Mouse (Mus musculus): ENCODE measurements around the gene Mcts2. TPM values are rescaled to one million over a fixed set of nuclear protein-coding genes. Genes with fewer than 3 reads are reported as not detected.

Mcts2 gene
- 0.93 and 3.1 TPM in 2 replicates for polyA plus RNA-seq (2012; ENCODE audit: low replicate concordance)

GRCm38 (mm10) chr2:152686806-152687267 is at the start of gene Mcts2:
Mcts2 (plus strand) TSS chr2:152687035.

GRCm38 (mm10) chr2:152669256-152669638 is 17.6 kb upstream of the Mcts2 start, which contains the start of gene H13:
H13 (plus strand) TSS chr2:152669461.

DNA sequence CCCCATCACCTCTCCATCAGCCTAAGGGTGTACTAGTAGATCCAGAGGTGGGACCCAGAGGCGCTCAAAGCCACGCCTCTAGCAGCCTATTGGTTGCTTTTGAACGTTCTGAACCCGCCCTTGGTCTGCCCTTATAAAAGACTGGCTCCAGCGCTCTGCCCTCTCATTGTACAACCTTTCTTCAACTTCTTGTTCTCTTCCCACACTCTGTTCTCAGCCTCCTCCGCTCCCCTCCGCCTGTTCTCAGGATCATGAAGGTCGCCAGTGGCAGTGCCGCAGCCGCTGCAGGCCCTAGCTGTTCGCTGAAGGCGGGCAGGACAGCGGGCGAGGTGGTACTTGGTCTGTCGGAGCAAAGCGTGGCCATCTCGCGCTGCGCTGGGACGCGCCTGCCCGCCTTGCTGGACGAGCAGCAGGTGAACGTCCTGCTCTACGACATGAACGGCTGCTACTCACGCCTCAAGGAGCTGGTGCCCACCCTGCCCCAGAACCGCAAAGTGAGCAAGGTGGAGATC is 49.3 kb downstream of the Mcts2 start, which contains the start of gene Id1:
Id1 (plus strand) TSS at position 162 of the 512 bp plus-strand sequence.

Other genes starting within 250 kb of the Mcts2 start
- not detected in 2 replicates for gene Defb23, start 222.4 kb upstream of the Mcts2 start, polyA plus RNA-seq (2012; ENCODE audit: low replicate concordance)
- gene Defb20, start 210.0 kb upstream of the Mcts2 start, polyA plus RNA-seq (2012; ENCODE audit: low replicate concordance): not detected in 2 replicates
- gene Defb22, start 196.9 kb upstream of the Mcts2 start, polyA plus RNA-seq (2012; ENCODE audit: low replicate concordance): not detected in 2 replicates
- gene Defb26, start 175.3 kb upstream of the Mcts2 start, polyA plus RNA-seq (2012; ENCODE audit: low replicate concordance): not detected in 2 replicates
- not detected in 2 replicates for gene Defb28, start 168.8 kb upstream of the Mcts2 start, polyA plus RNA-seq (2012; ENCODE audit: low replicate concordance)
- not detected in 2 replicates for gene Defb29, start 146.9 kb upstream of the Mcts2 start, polyA plus RNA-seq (2012; ENCODE audit: low replicate concordance)
- not detected in 2 replicates for gene Gm17416, start 117.7 kb upstream of the Mcts2 start, polyA plus RNA-seq (2012; ENCODE audit: low replicate concordance)
- gene Defb21, start 114.3 kb upstream of the Mcts2 start, polyA plus RNA-seq (2012; ENCODE audit: low replicate concordance): not detected in 2 replicates
- not detected in 2 replicates for gene Defb19, start 106.7 kb upstream of the Mcts2 start, polyA plus RNA-seq (2012; ENCODE audit: low replicate concordance)
- not detected in 2 replicates for gene Defb45, start 87.6 kb upstream of the Mcts2 start, polyA plus RNA-seq (2012; ENCODE audit: low replicate concordance)
- gene Defb36, start 82.7 kb upstream of the Mcts2 start, polyA plus RNA-seq (2012; ENCODE audit: low replicate concordance): not detected in 2 replicates
- gene Defb25, start 64.0 kb upstream of the Mcts2 start, polyA plus RNA-seq (2012; ENCODE audit: low replicate concordance): not detected in 2 replicates
- gene Rem1, start 60.1 kb upstream of the Mcts2 start, polyA plus RNA-seq (2012; ENCODE audit: low replicate concordance): 1.7 and 3.7 TPM in 2 replicates
- 119 and 232 TPM in 2 replicates for gene H13, start 17.6 kb upstream of the Mcts2 start, polyA plus RNA-seq (2012; ENCODE audit: low replicate concordance)
- 5.5 and 8.9 TPM in 2 replicates for gene Id1, start 49.2 kb downstream of the Mcts2 start, polyA plus RNA-seq (2012; ENCODE audit: low replicate concordance)
- gene Cox4i2, start 67.1 kb downstream of the Mcts2 start, polyA plus RNA-seq (2012; ENCODE audit: low replicate concordance): 0.21 and 0.42 TPM in 2 replicates
- 56.7 and 71.1 TPM in 2 replicates for gene Bcl2l1, start 144.7 kb downstream of the Mcts2 start, polyA plus RNA-seq (2012; ENCODE audit: low replicate concordance)
- gene Tpx2, start 160.9 kb downstream of the Mcts2 start, polyA plus RNA-seq (2012; ENCODE audit: low replicate concordance): 1.4 and 4.4 TPM in 2 replicates
- gene Mylk2, start 224.3 kb downstream of the Mcts2 start, polyA plus RNA-seq (2012; ENCODE audit: low replicate concordance): not detected in 2 replicates
- 0.41 and 1.3 TPM in 2 replicates for gene Foxs1, start 246.2 kb downstream of the Mcts2 start, polyA plus RNA-seq (2012; ENCODE audit: low replicate concordance)